ENCODE assay signal across 24 mouse cellular contexts in the genomic region with DNA sequence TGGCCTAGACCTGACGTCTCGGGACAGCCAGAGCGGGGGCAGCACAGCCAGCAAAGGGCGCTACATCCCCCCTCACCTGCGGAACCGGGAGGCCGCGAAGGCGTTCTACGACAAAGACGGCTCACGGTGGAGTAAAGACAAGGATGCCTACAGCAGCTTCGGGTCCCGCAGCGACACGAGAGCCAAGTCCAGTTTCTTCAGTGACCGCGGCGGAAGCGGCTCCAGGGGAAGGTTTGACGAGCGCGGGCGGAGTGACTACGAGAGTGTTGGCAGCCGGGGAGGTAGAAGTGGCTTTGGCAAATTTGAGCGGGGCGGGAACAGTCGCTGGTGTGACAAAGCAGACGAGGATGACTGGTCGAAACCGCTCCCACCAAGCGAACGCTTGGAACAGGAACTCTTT. TPM values are rescaled to one million over a fixed set of nuclear protein-coding genes. Genes with fewer than 3 reads are reported as not detected.
A peak's percentile ranks its signal among the peaks of the same experiment; 100 is the strongest.
DNase-seq lines count a peak whose midpoint lies in the region; ATAC-seq and TF ChIP-seq lines count a peak whose summit lies in the region.
"Had no signal": no experiment of that assay in that cellular context is flagged by ENCODE, and none has a peak within 500 bp of the region (broad histone marks: within the 10 kb centered on the region; RNA-seq: fewer than 3 reads in every experiment).

No protein-coding gene starts in this region.

- H3K27ac ChIP-seq in heart, embryonic 15.5 days: no peak overlapping the region
- H3K27ac ChIP-seq in ES-Bruce4 (ENCODE audit: insufficient read depth, low read length): no peak overlapping the region
- H3K27ac ChIP-seq: embryonic facial prominence, embryonic 10.5 days; forebrain, embryonic 13.5 days had no signal

- H3K4me2 ChIP-seq in heart, embryonic 15.5 days: 0 out of 2 replicates have a peak overlapping the region, but pooled peaks have one; percentile 35
- H3K4me2 ChIP-seq: forebrain, embryonic 13.5 days had no signal

- WGBS in heart, embryonic 15.5 days: 87% methylated on average over 34 of the region's 34 CpGs

- no peak for TF ChIP-seq EP300 in ES-Bruce4 (IDR thresholded peaks at IDR 0.05; ENCODE audit: insufficient read depth, low read depth, low read length)

- H3K9me3 ChIP-seq in heart, embryonic 15.5 days (replicated peaks): peaks cover 15% of the 10 kb centered on the region
- H3K9me3 ChIP-seq in E14TG2a.4 (ENCODE audit: low read length) (peaks cover 12% of the 10 kb centered on the region), ES-Bruce4 (replicated peaks; ENCODE audit: control insufficient read depth, insufficient read depth, low read length, poor library complexity, severe bottlenecking) (peaks cover 13% of the 10 kb centered on the region)

- H3K36me3 ChIP-seq in heart, embryonic 15.5 days: no peaks in the 10 kb centered on the region
- H3K36me3 ChIP-seq in E14TG2a.4 (ENCODE audit: insufficient read depth, low read length) (peaks cover 42% of the 10 kb centered on the region), ES-Bruce4 (ENCODE audit: control insufficient read depth, insufficient read depth, low read length, poor library complexity, severe bottlenecking) (no peaks in the 10 kb centered on the region)

- no peaks in the 10 kb centered on the region for H3K27me3 ChIP-seq in heart, embryonic 15.5 days
- H3K27me3 ChIP-seq in E14TG2a.4 (ENCODE audit: insufficient read depth, low read length) (no peaks in the 10 kb centered on the region), ES-Bruce4 (ENCODE audit: control insufficient read depth, insufficient read depth, low read length, poor library complexity, severe bottlenecking) (no peaks in the 10 kb centered on the region)
- H3K27me3 ChIP-seq: forebrain, embryonic 13.5 days had no signal

- ATAC-seq in heart, embryonic 15.5 days (replicated peaks; ENCODE audit: insufficient number of reproducible peaks, insufficient read depth, low FRiP score, low read depth): no peak
- ATAC-seq: activated CD4-positive, CD25-positive, alpha-beta regulatory T cell, adult 4 months; forebrain, embryonic 13.5 days; forebrain, postnatal 0 days; hindbrain, embryonic 16.5 days; inflammation-experienced regulatory T-cells, adult 6 months; intestine, postnatal 0 days had no signal

- no peak for TF ChIP-seq POLR2A in ES-Bruce4 (IDR thresholded peaks at IDR 0.05; ENCODE audit: insufficient read depth, low read length)

- no peaks in the 10 kb centered on the region for H3K4me1 ChIP-seq in heart, embryonic 15.5 days (replicated peaks)
- H3K4me1 ChIP-seq in E14TG2a.4 (replicated peaks; ENCODE audit: low read depth, low read length) (peaks cover 41% of the 10 kb centered on the region), ES-Bruce4 (ENCODE audit: control insufficient read depth, insufficient read depth, low read length) (no peaks in the 10 kb centered on the region)
- H3K4me1 ChIP-seq: embryonic facial prominence, embryonic 10.5 days; forebrain, embryonic 13.5 days had no signal

- TF ChIP-seq CTCF in E14TG2a.4 (conservative IDR thresholded peaks at IDR 0.05; ENCODE audit: low read length): no peak
- no peak for TF ChIP-seq CTCF in ES-Bruce4 (IDR thresholded peaks at IDR 0.05; ENCODE audit: low read depth, low read length)

- no peak overlapping the region for H3K9ac ChIP-seq in heart, embryonic 15.5 days
- H3K9ac ChIP-seq in ES-Bruce4 (ENCODE audit: low read depth, poor library complexity, severe bottlenecking): peak overlapping the region; percentile 66
- H3K9ac ChIP-seq: forebrain, embryonic 13.5 days; forebrain, postnatal 0 days had no signal

- DNase-seq in heart, postnatal 10 days: no peak
- peak; percentile 58 for DNase-seq in R1 (ENCODE audit: low read depth, low spot score)
- no peak for DNase-seq in right cerebral cortex, postnatal 14 days
- no peak for DNase-seq in layer of hippocampus, adult 9-10 months (ENCODE audit: low spot score)
- DNase-seq in natural killer cell, adult 2 months (ENCODE audit: low spot score in 2 of 2): no peak
- DNase-seq: adrenal gland, adult 2 months; adrenal gland, postnatal 25 days; cerebellum, adult 18-20 months; cerebellum, adult 9-11 months; cerebellum, postnatal 36 days; forebrain, postnatal 0 days; gastrocnemius, postnatal 14 days; heart, postnatal 36 days had no signal

- intact Hi-C loops in heart, postnatal 10 days (cut with DNase I): no loop called here

- no peak overlapping the region; the same call in 1 of the 2 replicates for H3K4me3 ChIP-seq in heart, embryonic 15.5 days
- H3K4me3 ChIP-seq in E14TG2a.4 (replicated peaks; ENCODE audit: low read length): peak overlapping the region; percentile 84
- peak overlapping the region; percentile 64 for H3K4me3 ChIP-seq in ES-Bruce4 (ENCODE audit: low read depth, low read length)
- H3K4me3 ChIP-seq: embryonic facial prominence, embryonic 10.5 days; forebrain, embryonic 13.5 days had no signal

RNA-seq across cellular contexts. Expression of a gene that starts 0.7 kb away (rescaled TPM):
- polyA plus RNA-seq in heart, embryonic 15.5 days (2015; fragmentation: Nextera tagmentation; extraction: Ambion mirVana): 0.15 and 0.30 TPM in 2 replicates
- total RNA-seq in heart, postnatal 10 days (2021): under 1 TPM; 0.12 to 0.30 TPM
- polyA plus RNA-seq in ES-Bruce4 (2011; ENCODE audit: insufficient read depth, insufficient read length, low read depth, missing spikeins): 2.3 and 2.5 TPM in 2 replicates
- total RNA-seq: adrenal gland, postnatal 25 days; forebrain, postnatal 0 days; gastrocnemius, adult 18-20 months; gastrocnemius, postnatal 14 days; heart, postnatal 36 days had no signal
- polyA plus RNA-seq: activated CD4-positive, CD25-positive, alpha-beta regulatory T cell, adult 4 months; adrenal gland, adult 2 months; embryonic facial prominence, embryonic 14.5 days; forebrain, embryonic 13.5 days; inflammation-experienced regulatory T-cells, adult 6 months; intestine, postnatal 0 days had no signal
